Mouse (Mus musculus): ENCODE measurements around the gene Mndal. TPM values are rescaled to one million over a fixed set of nuclear protein-coding genes. Genes with fewer than 3 reads are reported as not detected.
"Not testable (repeated sequence)": the region's sequence is repeated elsewhere in the genome, so short reads cannot be mapped to it uniquely, and the experiment has no call there.

Mndal gene
- total RNA-seq, 1 experiment from 2014 or later, result 152 TPM

- not testable (repeated sequence) for ATAC-seq (replicated peaks; ENCODE audit: low read depth, poor library complexity, severe bottlenecking)
Measured at GRCm38 (mm10) chr1:173905885-173906284, 36.4 kb downstream of the Mndal start.

GRCm38 (mm10) chr1:173889741-173890140 is 52.5 kb downstream of the Mndal start:
- ATAC-seq (replicated peaks; ENCODE audit: low read depth, poor library complexity, severe bottlenecking), result peak; percentile 53

DNA sequence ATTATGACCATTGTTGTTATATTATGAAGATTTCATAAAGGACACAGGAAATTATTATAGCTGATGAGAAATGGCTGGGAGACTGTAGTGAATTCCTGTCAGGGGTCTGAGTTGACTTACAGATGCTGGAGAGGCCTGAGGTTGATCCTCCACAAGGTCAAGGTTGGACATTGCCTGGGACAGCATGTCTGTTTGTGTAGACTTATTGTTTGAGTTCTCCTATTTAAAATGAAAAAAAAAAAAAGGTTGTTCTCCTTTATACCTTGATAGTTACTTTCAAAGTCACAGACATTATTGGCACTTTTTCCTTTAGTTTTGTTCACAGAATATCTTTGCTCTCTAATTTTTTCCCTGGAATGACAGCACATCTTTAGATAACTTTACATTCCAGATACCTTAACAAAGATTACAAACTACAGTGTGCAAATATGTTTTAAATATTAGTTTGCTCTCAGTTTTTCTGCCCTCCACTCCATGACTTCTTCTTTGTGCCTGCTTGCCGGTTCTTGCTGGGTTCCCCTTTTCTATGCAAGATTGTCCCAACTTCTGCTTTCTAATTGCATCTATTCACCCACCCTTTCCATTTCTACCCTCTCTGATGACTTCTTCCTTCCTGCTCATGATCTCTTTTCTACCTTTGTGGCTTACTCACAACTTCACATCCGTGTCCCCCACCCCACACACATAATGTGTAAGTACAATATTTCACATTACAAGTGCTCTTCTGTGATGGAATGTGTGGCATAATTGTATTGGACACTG is 55.1 kb downstream of the Mndal start:
- peak; percentile 97 for ATAC-seq (replicated peaks; ENCODE audit: low read depth, poor library complexity, severe bottlenecking)

DNA sequence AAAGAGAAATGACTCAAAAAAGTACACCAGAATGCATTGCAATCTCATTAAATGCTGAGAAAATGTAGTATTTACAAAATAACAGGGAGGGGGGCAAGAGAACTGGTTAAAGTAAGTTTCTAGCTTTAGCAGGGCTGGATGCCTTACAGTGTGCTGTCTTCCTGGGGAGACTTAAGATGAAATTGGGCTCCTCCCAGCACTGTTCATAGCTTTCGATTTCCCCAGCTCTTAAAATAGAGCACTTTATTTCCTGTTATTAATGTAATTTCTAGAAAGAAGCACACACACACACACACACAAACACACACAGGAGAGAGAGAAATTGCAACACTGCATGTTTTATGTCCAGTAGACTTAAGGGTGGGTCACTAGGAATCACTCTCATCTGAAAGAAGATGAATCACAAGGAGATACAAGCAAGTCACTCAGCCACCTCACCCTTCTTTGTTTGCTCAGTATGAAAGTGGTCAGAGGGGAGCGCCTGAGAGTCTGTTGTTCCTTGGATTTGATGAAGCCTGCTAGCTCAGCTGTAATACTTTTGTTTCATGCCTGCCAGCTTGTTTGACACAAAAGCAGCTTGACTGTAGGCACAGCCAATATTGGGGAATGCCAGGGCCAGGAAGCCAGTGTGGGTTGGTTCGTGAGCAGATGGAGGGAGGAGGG is 62.2 kb downstream of the Mndal start:
- ATAC-seq (replicated peaks; ENCODE audit: low read depth, poor library complexity, severe bottlenecking), result peak; percentile 43

- ATAC-seq (replicated peaks; ENCODE audit: low read depth, poor library complexity, severe bottlenecking), result peak; percentile 62
Measured at GRCm38 (mm10) chr1:173879225-173879987, 62.9 kb downstream of the Mndal start.

DNA sequence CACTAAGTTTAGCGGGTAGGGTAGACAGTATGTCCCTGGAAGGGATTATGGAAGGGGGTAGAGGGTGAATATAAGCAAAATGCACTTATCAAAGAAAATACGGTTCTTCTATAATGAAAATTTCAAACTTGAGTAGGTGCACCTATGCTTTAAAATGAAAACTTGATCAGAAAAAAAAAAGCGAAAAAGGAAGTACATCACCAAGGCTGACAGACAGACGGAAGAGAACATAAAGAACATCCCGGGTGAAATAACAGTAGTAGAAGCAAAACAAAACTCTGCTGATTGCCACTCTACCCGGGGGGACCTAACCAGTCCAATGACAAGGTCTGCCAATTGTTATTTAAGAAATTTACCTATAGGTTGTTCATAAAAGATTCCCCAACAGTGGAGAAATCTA is 64.0 kb downstream of the Mndal start:
- ATAC-seq (replicated peaks; ENCODE audit: low read depth, poor library complexity, severe bottlenecking), result peak; percentile 30

- ATAC-seq (replicated peaks; ENCODE audit: low read depth, poor library complexity, severe bottlenecking), result peak; percentile 27
Measured at GRCm38 (mm10) chr1:173877125-173877524, 65.2 kb downstream of the Mndal start.

DNA sequence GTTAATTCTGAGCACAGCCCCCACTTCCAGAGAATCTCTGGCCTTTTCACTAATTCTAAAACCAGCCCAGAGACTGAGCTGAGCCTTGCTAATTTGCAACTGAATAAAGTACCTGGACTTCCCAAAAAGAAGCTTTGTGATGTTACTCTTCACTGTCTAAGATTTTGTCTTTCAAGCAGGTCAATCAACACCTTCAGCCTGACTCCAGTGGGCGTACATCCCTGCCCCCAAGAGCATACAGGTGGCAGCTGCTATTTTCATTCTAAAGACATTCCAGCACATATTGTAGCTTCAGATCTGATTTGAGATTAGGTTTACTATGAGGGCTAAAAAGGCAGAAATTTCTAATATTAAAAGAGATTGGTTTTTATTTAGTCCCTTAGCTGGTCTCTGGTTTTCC is 73.7 kb downstream of the Mndal start:
- ATAC-seq (replicated peaks; ENCODE audit: low read depth, poor library complexity, severe bottlenecking), result not testable (repeated sequence)

- no peak for ATAC-seq (replicated peaks; ENCODE audit: low read depth, poor library complexity, severe bottlenecking)
Measured at GRCm38 (mm10) chr1:173866504-173866903, 75.8 kb downstream of the Mndal start.

- 0 out of 2 replicates have a peak, but pooled peaks have one; percentile 47 for ATAC-seq (replicated peaks; ENCODE audit: low read depth, poor library complexity, severe bottlenecking)
Measured at GRCm38 (mm10) chr1:173853711-173854110, 88.6 kb downstream of the Mndal start.

DNA sequence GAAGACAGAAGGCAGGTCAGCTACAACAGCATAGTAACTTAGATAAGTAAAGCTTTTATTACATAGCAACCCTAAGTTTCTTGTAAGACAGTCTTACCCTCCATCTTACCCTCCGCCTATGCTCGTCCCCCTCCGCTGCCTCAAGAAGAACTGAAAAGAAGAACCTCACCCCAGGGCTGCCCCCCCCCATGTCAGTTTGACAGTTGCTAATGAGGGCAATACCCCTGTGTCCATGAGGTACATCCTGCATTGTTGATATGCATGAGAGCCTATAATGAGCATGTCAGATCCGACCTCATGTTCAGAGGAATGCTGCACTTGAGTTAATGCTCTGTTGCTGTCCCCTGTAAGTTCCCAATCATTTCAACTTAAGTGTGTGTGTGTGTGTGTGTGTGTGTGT is 89.4 kb downstream of the Mndal start:
- ATAC-seq (replicated peaks; ENCODE audit: low read depth, poor library complexity, severe bottlenecking), result not testable (repeated sequence)

GRCm38 (mm10) chr1:173846193-173846592 is 96.1 kb downstream of the Mndal start:
- ATAC-seq (replicated peaks; ENCODE audit: low read depth, poor library complexity, severe bottlenecking), result peak; percentile 49; the same call in 1 of the 2 replicates

GRCm38 (mm10) chr1:173844754-173845153 is 97.5 kb downstream of the Mndal start:
- ATAC-seq (replicated peaks; ENCODE audit: low read depth, poor library complexity, severe bottlenecking), result peak; percentile 89

DNA sequence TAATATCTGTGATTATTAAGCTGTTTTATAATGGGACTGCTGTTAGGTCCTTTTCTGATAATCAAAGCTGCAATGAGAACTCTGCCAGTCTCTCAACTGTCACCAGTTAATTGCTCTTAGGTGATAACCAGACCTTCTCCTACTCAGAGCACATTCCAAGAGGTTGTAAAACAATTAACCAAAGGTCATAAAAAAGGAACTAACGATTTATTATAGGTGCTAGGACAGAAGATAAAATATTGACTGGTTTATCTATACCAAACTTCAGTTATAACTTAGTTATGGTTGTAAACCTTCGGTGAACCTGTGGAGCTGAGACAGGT is 120.8 kb downstream of the Mndal start:
- not testable (repeated sequence) for ATAC-seq (replicated peaks; ENCODE audit: low read depth, poor library complexity, severe bottlenecking)

DNA sequence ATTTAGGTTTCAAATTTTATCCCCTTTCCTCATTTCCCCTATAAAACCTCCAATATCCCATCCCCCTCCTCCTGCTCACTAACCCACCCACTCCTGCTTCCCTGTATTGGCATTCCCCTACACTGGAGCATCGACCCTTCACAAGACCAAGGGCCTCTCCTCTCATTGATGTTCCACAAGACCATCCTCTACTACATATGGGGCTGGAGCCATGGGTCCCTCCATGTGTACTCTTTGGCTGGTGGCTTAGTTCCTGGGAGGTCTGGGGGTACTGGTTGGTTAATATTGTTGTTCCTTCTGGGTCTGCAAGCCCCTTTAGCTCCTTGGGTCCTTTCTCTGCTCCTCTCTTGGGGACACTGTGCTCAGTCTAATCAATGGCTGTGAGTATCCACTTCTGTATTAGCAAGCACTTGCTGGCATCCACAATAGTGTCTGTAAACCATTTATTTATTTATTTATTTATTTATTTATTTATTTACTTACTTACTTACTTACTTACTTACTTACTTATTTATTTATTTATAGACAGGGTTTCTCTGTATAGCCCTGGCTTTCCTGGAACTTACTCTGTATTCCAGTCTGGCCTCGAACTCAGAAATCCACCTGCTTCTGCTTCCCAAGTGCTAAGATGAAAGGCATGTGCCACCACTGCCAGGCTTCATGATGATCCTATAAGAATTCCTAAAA is 121.4 kb downstream of the Mndal start:
- ATAC-seq (replicated peaks; ENCODE audit: low read depth, poor library complexity, severe bottlenecking), result not testable (repeated sequence)

DNA sequence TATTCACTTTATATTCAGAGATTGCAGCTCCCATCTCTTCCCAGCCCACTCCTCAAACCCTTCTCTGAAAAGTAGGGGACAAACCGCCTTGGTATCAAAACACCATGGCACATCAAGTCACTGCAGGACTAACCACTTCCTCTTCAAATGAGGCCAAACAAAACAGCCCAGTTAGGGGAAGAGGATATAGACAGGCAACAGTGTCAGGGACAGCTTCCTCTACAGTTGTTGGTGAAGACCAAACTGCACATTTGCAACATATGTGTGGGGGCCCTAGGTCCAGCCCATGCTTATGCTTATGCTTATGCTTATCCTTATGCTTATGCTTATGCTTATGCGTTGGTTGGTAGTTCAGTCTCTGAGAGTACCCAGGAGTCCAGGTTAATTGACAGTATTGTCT is 133.0 kb downstream of the Mndal start:
- ATAC-seq (replicated peaks; ENCODE audit: low read depth, poor library complexity, severe bottlenecking), result peak; percentile 99

DNA sequence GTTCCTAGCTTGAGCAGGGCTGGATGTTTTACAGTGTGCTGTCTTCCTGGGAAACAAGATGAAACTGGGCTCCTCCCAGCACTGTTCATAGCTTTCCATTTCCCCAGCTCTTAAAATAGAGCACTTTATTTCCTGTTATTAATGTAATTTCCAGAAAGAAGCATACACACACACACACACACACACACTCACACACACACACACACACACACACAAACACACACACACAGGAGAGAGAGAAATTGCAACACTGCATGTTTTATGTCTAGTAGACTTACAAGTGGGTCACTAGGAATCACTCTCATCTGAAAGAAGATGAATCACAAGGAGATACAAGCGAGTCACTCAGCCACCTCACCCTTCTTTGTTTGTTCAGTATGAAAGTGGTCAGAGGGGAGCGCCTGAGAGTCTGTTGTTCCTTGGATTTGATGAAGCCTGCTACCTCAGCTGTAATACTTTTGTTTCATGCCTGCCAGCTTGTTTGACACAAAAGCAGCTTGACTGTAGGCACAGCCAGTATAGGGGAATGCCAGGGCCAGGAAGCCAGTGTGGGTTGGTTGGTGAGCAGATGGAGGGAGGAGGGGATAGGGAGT is 139.5 kb downstream of the Mndal start:
- ATAC-seq (replicated peaks; ENCODE audit: low read depth, poor library complexity, severe bottlenecking), result peak; percentile 51

- peak; percentile 48; the same call in 1 of the 2 replicates for ATAC-seq (replicated peaks; ENCODE audit: low read depth, poor library complexity, severe bottlenecking)
Measured at GRCm38 (mm10) chr1:173802207-173802606, 140.1 kb downstream of the Mndal start.

GRCm38 (mm10) chr1:173801791-173802190 is 140.5 kb downstream of the Mndal start:
- peak; percentile 88 for ATAC-seq (replicated peaks; ENCODE audit: low read depth, poor library complexity, severe bottlenecking)

Measured in common myeloid progenitor, adult 5-6 weeks (primary cell).